Mouse (Mus musculus): ENCODE results near the gene Gm1110. TPM values are rescaled to one million over a fixed set of nuclear protein-coding genes. Genes with fewer than 3 reads are reported as not detected.

Gm1110 gene
- polyA plus RNA-seq, 1 experiment from 2014 or later, result 0.67 TPM

Other genes with a start within 250 kb of the Gm1110 start
- 26.0 and 35.2 TPM in 2 replicates for gene B3gat1, start 189.4 kb downstream of the Gm1110 start, polyA plus RNA-seq (2014; fragmentation: Nextera tagmentation; extraction: Ambion mirVana)
- gene Glb1l2, start 116.6 kb downstream of the Gm1110 start, polyA plus RNA-seq (2014; fragmentation: Nextera tagmentation; extraction: Ambion mirVana), result 2.3 and 2.9 TPM in 2 replicates
- gene Glb1l3, start 62.2 kb downstream of the Gm1110 start, polyA plus RNA-seq (2014; fragmentation: Nextera tagmentation; extraction: Ambion mirVana), result not detected in 2 replicates
- gene Acad8, start 76.5 kb upstream of the Gm1110 start, polyA plus RNA-seq (2014; fragmentation: Nextera tagmentation; extraction: Ambion mirVana), result 34.4 and 43.3 TPM in 2 replicates
- gene Thyn1, start 76.6 kb upstream of the Gm1110 start, polyA plus RNA-seq (2014; fragmentation: Nextera tagmentation; extraction: Ambion mirVana), result 151 and 164 TPM in 2 replicates
- gene Vps26b, start 107.0 kb upstream of the Gm1110 start, polyA plus RNA-seq (2014; fragmentation: Nextera tagmentation; extraction: Ambion mirVana), result 77.9 and 84.4 TPM in 2 replicates
- gene Ncapd3, start 107.1 kb upstream of the Gm1110 start, polyA plus RNA-seq (2014; fragmentation: Nextera tagmentation; extraction: Ambion mirVana), result 23.8 and 23.9 TPM in 2 replicates
- 66.6 and 72.1 TPM in 2 replicates for gene Jam3, start 232.3 kb upstream of the Gm1110 start, polyA plus RNA-seq (2014; fragmentation: Nextera tagmentation; extraction: Ambion mirVana)

Measured in forebrain, embryonic 14.5 days (tissue).